Mouse (Mus musculus) adrenal gland, adult 18-20 months (tissue): ENCODE results near the gene Cbln3. TPM values are rescaled to one million over a fixed set of nuclear protein-coding genes. Genes with fewer than 3 reads are reported as not detected.

Source experiments
- DNase-seq, 2 experiments: peaks; one replicate each; pipeline ENCODE4 v3.0.0; 2021 to 2022; ENCODE audit warnings: low spot score in 2 of 2
- long read RNA-seq, 2 experiments: library from polyadenylated mRNA; stranded (forward); transcript quantifications; one replicate each; pipeline ENCODE4 v2.0.0; 2021
- total RNA-seq, 2 experiments: library from RNA; stranded (reverse); gene quantifications; 1 replicate in 1 of 2; 2 replicates in 1 of 2; pipeline ENCODE4 v1.2.3; 2021

The Cbln3 gene
- total RNA-seq = not detected
- long read RNA-seq, experiment 1 = 0 reads
- long read RNA-seq, experiment 2 = 0 reads

GRCm38 (mm10) chr14:55884166-55884565 is at the start of gene Cbln3:
TSS of gene Cbln3 (minus strand) at chr14:55884392.
- DNase-seq = peak; percentile 48 to 55

- DNase-seq = no peak
Measured at GRCm38 (mm10) chr14:55933586-55933985, 49.4 kb upstream of the Cbln3 start.

GRCm38 (mm10) chr14:55929263-55929997 is 45.2 kb upstream of the Cbln3 start:
- no peak for DNase-seq

- no peak for DNase-seq
Measured at GRCm38 (mm10) chr14:55926847-55927246, 42.7 kb upstream of the Cbln3 start.

GRCm38 (mm10) chr14:55922475-55923232 is 38.5 kb upstream of the Cbln3 start:
- DNase-seq = no peak

- peak; percentile 51 to 52 for DNase-seq
Measured at GRCm38 (mm10) chr14:55918240-55919082, 34.3 kb upstream of the Cbln3 start.

GRCm38 (mm10) chr14:55913406-55913805 is 29.2 kb upstream of the Cbln3 start:
- no peak for DNase-seq

- DNase-seq = no peak
Measured at GRCm38 (mm10) chr14:55905518-55905917, 21.3 kb upstream of the Cbln3 start.

- DNase-seq = no peak
Measured at GRCm38 (mm10) chr14:55900414-55900755, 16.2 kb upstream of the Cbln3 start.

GRCm38 (mm10) chr14:55899701-55900413 is 15.7 kb upstream of the Cbln3 start, which contains the start of gene Sdr39u1:
TSS of gene Sdr39u1 (minus strand) at chr14:55900293.
- DNase-seq = peak; percentile 58 to 66

- no peak for DNase-seq
Measured at GRCm38 (mm10) chr14:55898947-55899346, 14.8 kb upstream of the Cbln3 start.

GRCm38 (mm10) chr14:55897671-55898070 is 13.5 kb upstream of the Cbln3 start:
- no peak for DNase-seq

- DNase-seq = no peak
Measured at GRCm38 (mm10) chr14:55886571-55887382, 2.6 kb upstream of the Cbln3 start.

GRCm38 (mm10) chr14:55885791-55886271 is 1.6 kb upstream of the Cbln3 start:
- no peak for DNase-seq

- no peak for DNase-seq
Measured at GRCm38 (mm10) chr14:55885114-55885790, 1.1 kb upstream of the Cbln3 start.

- peak; percentile 86 to 87 for DNase-seq
Measured at GRCm38 (mm10) chr14:55884713-55885113, 521 bp upstream of the Cbln3 start, which contains the start of gene Khnyn. TSS of gene Khnyn (plus strand) at chr14:55884947.

- no peak for DNase-seq
Measured at GRCm38 (mm10) chr14:55883663-55884062, 529 bp downstream of the Cbln3 start.

- no peak for DNase-seq
Measured at GRCm38 (mm10) chr14:55883149-55883661, 987 bp downstream of the Cbln3 start.

- no peak for DNase-seq
Measured at GRCm38 (mm10) chr14:55882171-55882641, 2.0 kb downstream of the Cbln3 start.
